In the genomic region with DNA sequence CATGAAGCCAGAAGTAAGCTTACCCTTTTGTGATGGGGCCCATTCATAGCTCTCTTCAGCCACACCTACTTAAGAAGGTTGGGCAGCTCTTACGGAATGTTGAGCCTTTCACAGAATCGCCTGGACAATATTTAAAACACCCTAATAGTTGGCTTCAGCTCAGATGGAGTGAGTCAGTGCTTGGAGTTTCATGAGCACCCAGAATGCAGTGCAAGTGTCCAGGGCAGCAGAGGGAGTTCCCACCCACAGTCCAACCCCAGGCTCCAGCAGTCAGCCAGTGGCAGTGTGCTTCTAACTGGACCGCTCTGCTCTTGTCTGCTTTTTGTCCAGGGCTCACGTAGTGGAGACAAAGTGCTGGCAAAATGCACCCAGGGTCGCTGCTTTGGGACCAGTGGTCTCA, we compare ENCODE assay signal across 13 mouse cellular contexts. TPM values are rescaled to one million over a fixed set of nuclear protein-coding genes. Genes with fewer than 3 reads are reported as not detected.
DNase-seq lines count a peak whose midpoint lies in the region; ATAC-seq and TF ChIP-seq lines count a peak whose summit lies in the region.
"Had no signal": no experiment of that assay in that cellular context is flagged by ENCODE, and none has a peak within 500 bp of the region (broad histone marks: within the 10 kb centered on the region; RNA-seq: fewer than 3 reads in every experiment).

No protein-coding gene starts in this region.

- ATAC-seq in limb, embryonic 12.5 days (ENCODE audit: insufficient number of reproducible peaks, insufficient read depth, low FRiP score, low TSS enrichment, low read depth): no peak
- ATAC-seq in lung, embryonic 14.5 days (ENCODE audit: insufficient read depth): peak; percentile 52; the same call in 1 of the 2 replicates
- ATAC-seq: activated CD4-positive, CD25-positive, alpha-beta regulatory T cell, adult 4 months had no signal

- H3K4me2 ChIP-seq in limb, embryonic 12.5 days: no peak overlapping the region
- H3K4me2 ChIP-seq in lung, embryonic 14.5 days: no peak overlapping the region
- H3K4me2 ChIP-seq: embryonic facial prominence, embryonic 13.5 days had no signal

- peaks cover 4% of the 10 kb centered on the region; the same call in 1 of the 2 replicates for H3K4me1 ChIP-seq in limb, embryonic 12.5 days (replicated peaks)
- 0 out of 2 replicates have a peak, but pooled peaks cover 6% of the 10 kb centered on the region for H3K4me1 ChIP-seq in limb, embryonic 10.5 days
- no peaks in the 10 kb centered on the region for H3K4me1 ChIP-seq in heart, adult 2 months (ENCODE audit: control insufficient read depth, insufficient read depth, low read length)
- 0 out of 2 replicates have a peak, but pooled peaks cover 2% of the 10 kb centered on the region for H3K4me1 ChIP-seq in lung, embryonic 14.5 days (ENCODE audit: insufficient read depth)
- H3K4me1 ChIP-seq: embryonic facial prominence, embryonic 13.5 days had no signal

- 0 out of 2 replicates have a peak overlapping the region, but pooled peaks have one; percentile 0 for H3K9ac ChIP-seq in limb, embryonic 12.5 days (replicated peaks)
- no peak overlapping the region for H3K9ac ChIP-seq in heart, adult 2 months (ENCODE audit: low read depth, low read length)
- H3K9ac ChIP-seq in lung, embryonic 14.5 days: no peak overlapping the region
- H3K9ac ChIP-seq: embryonic facial prominence, embryonic 13.5 days had no signal

- no peak overlapping the region for H3K27ac ChIP-seq in limb, embryonic 12.5 days
- no peak overlapping the region for H3K27ac ChIP-seq in limb, embryonic 10.5 days
- no peak overlapping the region for H3K27ac ChIP-seq in heart, adult 2 months
- no peak overlapping the region for H3K27ac ChIP-seq in lung, embryonic 14.5 days (ENCODE audit: low read depth)
- H3K27ac ChIP-seq: embryonic facial prominence, embryonic 13.5 days had no signal

- H3K79me2 ChIP-seq in heart, adult 2 months (replicated peaks; ENCODE audit: control insufficient read depth, insufficient read depth, low read length): no peaks in the 10 kb centered on the region

- TF ChIP-seq POLR2A in heart, adult 2 months (IDR thresholded peaks at IDR 0.05; ENCODE audit: insufficient read depth, low read depth, low read length): 0 out of 2 replicates have a peak, but pooled peaks have one; percentile 18

- intact Hi-C loops in heart, adult 2 months (cut with DNase I): no loop called here

- TF ChIP-seq EP300 in heart, adult 2 months (IDR thresholded peaks at IDR 0.05; ENCODE audit: insufficient read depth, low read depth, low read length): no peak

- TF ChIP-seq CTCF in heart, adult 2 months (IDR thresholded peaks at IDR 0.05): no peak
- no peak for TF ChIP-seq CTCF in lung, embryonic 14.5 days (IDR thresholded peaks at IDR 0.05; ENCODE audit: low read depth)

- no peak overlapping the region for H3K4me3 ChIP-seq in limb, embryonic 12.5 days (replicated peaks)
- H3K4me3 ChIP-seq in limb, embryonic 10.5 days: no peak overlapping the region
- no peak overlapping the region for H3K4me3 ChIP-seq in heart, adult 2 months
- H3K4me3 ChIP-seq in lung, embryonic 14.5 days (ENCODE audit: low read depth, low read length): no peak overlapping the region
- H3K4me3 ChIP-seq: embryonic facial prominence, embryonic 13.5 days had no signal

- H3K36me3 ChIP-seq in limb, embryonic 12.5 days: no peaks in the 10 kb centered on the region
- H3K36me3 ChIP-seq in limb, embryonic 10.5 days: no peaks in the 10 kb centered on the region
- H3K36me3 ChIP-seq in heart, adult 2 months (ENCODE audit: control insufficient read depth, insufficient read depth, low read length): no peaks in the 10 kb centered on the region
- H3K36me3 ChIP-seq in lung, embryonic 14.5 days (ENCODE audit: insufficient read depth): no peaks in the 10 kb centered on the region
- H3K36me3 ChIP-seq: embryonic facial prominence, embryonic 13.5 days had no signal

- H3K9me3 ChIP-seq in limb, embryonic 12.5 days: no peaks in the 10 kb centered on the region
- H3K9me3 ChIP-seq in limb, embryonic 10.5 days (replicated peaks): no peaks in the 10 kb centered on the region
- no peaks in the 10 kb centered on the region for H3K9me3 ChIP-seq in lung, embryonic 14.5 days (ENCODE audit: low read depth, low read length)
- H3K9me3 ChIP-seq: embryonic facial prominence, embryonic 13.5 days had no signal

- peaks cover 16% of the 10 kb centered on the region for H3K27me3 ChIP-seq in limb, embryonic 12.5 days
- peaks cover 13% of the 10 kb centered on the region; the same call in 1 of the 2 replicates for H3K27me3 ChIP-seq in limb, embryonic 10.5 days (ENCODE audit: low read depth, poor library complexity, severe bottlenecking)
- no peaks in the 10 kb centered on the region for H3K27me3 ChIP-seq in heart, adult 2 months (ENCODE audit: control insufficient read depth, insufficient read depth, low read length)
- no peaks in the 10 kb centered on the region for H3K27me3 ChIP-seq in lung, embryonic 14.5 days (ENCODE audit: insufficient read depth, low read length)
- H3K27me3 ChIP-seq: embryonic facial prominence, embryonic 13.5 days had no signal

- DNase-seq in limb, embryonic 10.5 days (ENCODE audit: low spot score): no peak
- DNase-seq in heart, adult 2 months: peak in 1 of 2 experiments; percentile 50
- DNase-seq in lung, embryonic 14.5 days: peak; percentile 60
- DNase-seq in spleen, postnatal 36 days (ENCODE audit: low spot score in 2 of 2): no peak
- no peak for DNase-seq in kidney, adult 11 months
- DNase-seq in cerebellum, adult 18-20 months: no peak
- DNase-seq: cerebellum, adult 2 months had no signal

- 78% methylated on average over 5 of the region's 5 CpGs for WGBS in limb, embryonic 12.5 days
- WGBS in limb, embryonic 10.5 days: 75% methylated on average over 5 of the region's 5 CpGs
- WGBS in heart, adult 2 months: 42% methylated on average over 5 of the region's 5 CpGs
- 43% methylated on average over 5 of the region's 5 CpGs for WGBS in lung, embryonic 14.5 days

RNA-seq across cellular contexts. Expression of a gene that starts 13.6 kb away (rescaled TPM):
- polyA plus RNA-seq in limb, embryonic 12.5 days (2016; fragmentation: Nextera tagmentation; extraction: Ambion mirVana): 0.70 and 0.76 TPM in 2 replicates
- polyA plus RNA-seq in limb, embryonic 10.5 days (2016; fragmentation: Nextera tagmentation; extraction: Ambion mirVana): 1.6 and 1.7 TPM in 2 replicates
- under 1 TPM; 0.16 to 0.29 TPM for total RNA-seq in heart, adult 2 months (2021)
- 0.78 and 1.1 TPM in 2 replicates for polyA plus RNA-seq in heart, adult 2 months (2012; rRNA removed)
- polyA plus RNA-seq in lung, embryonic 14.5 days (2014; fragmentation: Nextera tagmentation; extraction: Ambion mirVana): 0.51 and 0.70 TPM in 2 replicates
- total RNA-seq: layer of hippocampus, adult 8-10 months; megakaryocyte-erythroid progenitor cell, adult 5-6 weeks had no signal
- polyA plus RNA-seq: activated CD4-positive, CD25-positive, alpha-beta regulatory T cell, adult 4 months had no signal

RNA-seq across cellular contexts. Expression of a gene that starts 17.7 kb away (rescaled TPM):
- polyA plus RNA-seq in limb, embryonic 12.5 days (2016; fragmentation: Nextera tagmentation; extraction: Ambion mirVana): not detected in 2 replicates
- not detected in 2 replicates for polyA plus RNA-seq in limb, embryonic 10.5 days (2016; fragmentation: Nextera tagmentation; extraction: Ambion mirVana)
- total RNA-seq in heart, adult 2 months (2021): not detected
- 0.12 and 0.14 TPM in 2 replicates for polyA plus RNA-seq in heart, adult 2 months (2012; rRNA removed)
- polyA plus RNA-seq in lung, embryonic 14.5 days (2014; fragmentation: Nextera tagmentation; extraction: Ambion mirVana): 0.12 TPM in 1 of 2 replicates, not detected in the other
- total RNA-seq: layer of hippocampus, adult 8-10 months; megakaryocyte-erythroid progenitor cell, adult 5-6 weeks had no signal
- polyA plus RNA-seq: activated CD4-positive, CD25-positive, alpha-beta regulatory T cell, adult 4 months; frontal cortex, adult 2 months had no signal

RNA-seq across cellular contexts. Expression of a gene that starts 40.9 kb away (rescaled TPM):
- 4.3 TPM in 2 replicates for polyA plus RNA-seq in limb, embryonic 12.5 days (2016; fragmentation: Nextera tagmentation; extraction: Ambion mirVana)
- 7.8 and 11.4 TPM in 2 replicates for polyA plus RNA-seq in limb, embryonic 10.5 days (2016; fragmentation: Nextera tagmentation; extraction: Ambion mirVana)
- not detected for total RNA-seq in heart, adult 2 months (2021)
- polyA plus RNA-seq in heart, adult 2 months (2012; rRNA removed): 0.25 TPM in 1 of 2 replicates, not detected in the other
- 0.86 and 1.1 TPM in 2 replicates for polyA plus RNA-seq in lung, embryonic 14.5 days (2014; fragmentation: Nextera tagmentation; extraction: Ambion mirVana)
- total RNA-seq: megakaryocyte-erythroid progenitor cell, adult 5-6 weeks had no signal
- polyA plus RNA-seq: activated CD4-positive, CD25-positive, alpha-beta regulatory T cell, adult 4 months had no signal

RNA-seq across cellular contexts. Expression of a gene that starts 57.7 kb away (rescaled TPM):
- polyA plus RNA-seq in limb, embryonic 12.5 days (2016; fragmentation: Nextera tagmentation; extraction: Ambion mirVana): 8.3 and 9.3 TPM in 2 replicates
- polyA plus RNA-seq in limb, embryonic 10.5 days (2016; fragmentation: Nextera tagmentation; extraction: Ambion mirVana): 14.6 and 18.5 TPM in 2 replicates
- total RNA-seq in heart, adult 2 months (2021): 10 to 100 TPM; 12.2 to 12.4 TPM
- polyA plus RNA-seq in heart, adult 2 months (2012; rRNA removed): 25.1 and 28.7 TPM in 2 replicates
- 24.0 and 26.1 TPM in 2 replicates for polyA plus RNA-seq in lung, embryonic 14.5 days (2014; fragmentation: Nextera tagmentation; extraction: Ambion mirVana)
- total RNA-seq: megakaryocyte-erythroid progenitor cell, adult 5-6 weeks had no signal
- polyA plus RNA-seq: activated CD4-positive, CD25-positive, alpha-beta regulatory T cell, adult 4 months had no signal
